Mouse (Mus musculus): ENCODE measurements around the gene Vezf1. TPM values are rescaled to one million over a fixed set of nuclear protein-coding genes. Genes with fewer than 3 reads are reported as not detected.

Gene Vezf1
- total and polyA plus RNA-seq, 3 experiments, result 7.4 to 11.4 (median 9.8) TPM

DNA sequence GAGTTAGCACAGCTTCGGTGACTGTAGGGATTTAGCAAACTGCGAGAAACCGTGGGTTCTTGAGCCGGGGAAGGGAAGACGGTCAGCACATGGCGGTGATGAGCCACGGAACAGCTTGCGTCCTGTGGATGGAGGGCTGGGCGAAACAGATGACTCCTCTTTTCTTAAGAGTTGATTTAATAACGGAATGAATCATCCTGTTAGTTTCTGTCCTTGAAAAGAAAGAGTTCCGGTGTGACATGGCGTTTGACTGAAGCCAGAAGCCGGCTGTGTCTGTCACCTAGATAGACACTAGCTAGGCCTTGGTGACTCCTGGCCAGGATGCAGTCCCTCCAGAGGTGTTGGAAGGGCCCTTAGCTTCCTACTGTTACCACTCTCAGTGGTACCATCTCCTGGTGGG is 44.0 kb downstream of the Vezf1 start:
- DNase-seq (ENCODE audit: extremely low read depth), result no peak
- no peak overlapping the region for H3K9ac ChIP-seq (ENCODE audit: insufficient read depth, low read depth)
- no peaks in the 10 kb centered on the region for H3K79me2 ChIP-seq (replicated peaks; ENCODE audit: control insufficient read depth, extremely low read depth, insufficient read depth, poor library complexity, severe bottlenecking)
- H3K4me3 ChIP-seq (replicated peaks in 1 of 3; ENCODE audit: low read depth in 2 of 3, low read length in 2 of 3, poor library complexity in 1 of 3), result no peak overlapping the region
- in situ Hi-C loops (cut with MboI; ENCODE audit: low pct_ligation_motif_present, low pct_unique_long_range_greater_than_20kb, low sequenced_read_pairs) (loop anchor here (5.0 kb wide), 1 partner anchor 35 kb away; no protein-coding TSS in a partner anchor), dilution Hi-C loops (cut with MboI; ENCODE audit: extremely low pct_ligation_motif_present, extremely low pct_unique_long_range_greater_than_20kb, low sequenced_read_pairs) (no loop called here)
- H3K27ac ChIP-seq (ENCODE audit: insufficient read depth, low read depth), result no peak overlapping the region
- peaks cover 17% of the 10 kb centered on the region for H3K27me3 ChIP-seq (replicated peaks)
- no peaks in the 10 kb centered on the region for H3K9me3 ChIP-seq (replicated peaks; ENCODE audit: low read length)
- peaks cover 31 to 85% of the 10 kb centered on the region in 2 experiments for H3K4me1 ChIP-seq (ENCODE audit: control insufficient read depth in 1 of 2, insufficient read depth in 2 of 2)
- no peak overlapping the region for H3K4me2 ChIP-seq (ENCODE audit: insufficient read depth, low read depth, poor library complexity, severe bottlenecking)
- TF ChIP-seq ZNF384 (IDR thresholded peaks at IDR 0.05; ENCODE audit: low read depth, low read length) (no peak), MYC (IDR thresholded peaks at IDR 0.05; ENCODE audit: low read depth, low read length) (no peak), NRF1 (IDR thresholded peaks at IDR 0.05; ENCODE audit: low read depth, low read length) (no peak), POLR2AphosphoS2 (IDR thresholded peaks at IDR 0.05; ENCODE audit: low read depth, low read length) (no peak), CHD2 (IDR thresholded peaks at IDR 0.05; ENCODE audit: low read length) (no peak), MAZ (IDR thresholded peaks at IDR 0.05; ENCODE audit: low read depth, low read length) (no peak), TCF12 (IDR thresholded peaks at IDR 0.05; ENCODE audit: low read depth, low read length) (no peak)
- H3K36me3 ChIP-seq (replicated peaks in 1 of 2; ENCODE audit: control insufficient read depth in 1 of 2, insufficient read depth in 1 of 2, low read length in 1 of 2), result no peaks in the 10 kb centered on the region

DNA sequence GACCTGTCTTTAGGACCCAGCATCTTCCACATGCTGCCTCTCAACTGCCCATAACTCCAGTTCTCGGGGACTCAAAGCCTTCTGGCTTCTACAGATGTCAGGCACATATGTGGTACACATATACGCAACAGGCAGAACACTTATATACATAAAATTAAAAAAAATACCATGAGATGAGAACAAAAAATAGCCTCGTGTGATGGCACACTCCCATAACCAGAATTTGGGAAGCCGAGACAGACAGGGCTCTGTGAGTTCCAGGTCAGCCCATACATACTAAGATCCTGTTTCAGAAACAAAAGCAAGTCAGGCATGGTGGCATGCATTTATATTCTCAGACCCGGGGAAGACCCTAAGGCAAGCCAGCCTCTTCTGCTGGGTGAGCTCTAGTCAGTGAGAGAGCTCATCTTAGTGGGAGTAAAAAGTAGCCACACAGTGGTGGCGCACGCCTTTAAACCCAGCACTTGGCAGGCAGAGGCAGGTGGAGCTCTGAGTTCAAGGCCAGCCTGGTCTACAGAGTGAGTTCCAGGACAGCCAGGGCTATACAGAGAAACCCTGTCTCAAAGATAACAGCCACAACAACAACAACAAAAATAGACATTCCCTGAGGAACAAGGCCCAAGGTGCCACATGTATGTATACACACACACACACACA is 44.7 kb downstream of the Vezf1 start:
- dilution Hi-C loops (cut with MboI; ENCODE audit: extremely low pct_ligation_motif_present, extremely low pct_unique_long_range_greater_than_20kb, low sequenced_read_pairs) (no loop called here), in situ Hi-C loops (cut with MboI; ENCODE audit: low pct_ligation_motif_present, low pct_unique_long_range_greater_than_20kb, low sequenced_read_pairs) (loop anchor here (5.0 kb wide), 1 partner anchor 36 kb away; no protein-coding TSS in a partner anchor)
- no peaks in the 10 kb centered on the region for H3K9me3 ChIP-seq (replicated peaks; ENCODE audit: low read length)
- no peak for TF ChIP-seq SMC3 (IDR thresholded peaks at IDR 0.05; ENCODE audit: low read depth, low read length)
- no peak for TF ChIP-seq ZKSCAN1 (IDR thresholded peaks at IDR 0.05; ENCODE audit: borderline replicate concordance, low read depth, low read length)
- no peak for TF ChIP-seq MXI1 (IDR thresholded peaks at IDR 0.05; ENCODE audit: low read depth, low read length)
- no peak for TF ChIP-seq JUN (IDR thresholded peaks at IDR 0.05; ENCODE audit: insufficient read depth, low read depth, low read length)
- no peak for TF ChIP-seq CTCF (conservative IDR thresholded peaks at IDR 0.05 in 1 of 2, IDR thresholded peaks at IDR 0.05 in 1 of 2; ENCODE audit: low read depth in 2 of 2, low read length in 2 of 2)
- TF ChIP-seq ELF1 (IDR thresholded peaks at IDR 0.05; ENCODE audit: low read depth, low read length), result no peak
- no peak for TF ChIP-seq ETS1 (conservative IDR thresholded peaks at IDR 0.05; ENCODE audit: low read depth, low read length)
- TF ChIP-seq TBP (conservative IDR thresholded peaks at IDR 0.05; ENCODE audit: low read depth, low read length), result no peak
- no peak for TF ChIP-seq ZNF384 (IDR thresholded peaks at IDR 0.05; ENCODE audit: low read depth, low read length)
- no peak for TF ChIP-seq E2F4 (IDR thresholded peaks at IDR 0.05; ENCODE audit: insufficient replicate concordance, low read depth, low read length)
- no peak overlapping the region for H3K9ac ChIP-seq (ENCODE audit: insufficient read depth, low read depth)
- H3K4me2 ChIP-seq (ENCODE audit: insufficient read depth, low read depth, poor library complexity, severe bottlenecking), result no peak overlapping the region
- H3K27ac ChIP-seq (ENCODE audit: insufficient read depth, low read depth), result no peak overlapping the region
- H3K27me3 ChIP-seq (replicated peaks), result peaks cover 21% of the 10 kb centered on the region
- H3K36me3 ChIP-seq (replicated peaks in 1 of 2; ENCODE audit: control insufficient read depth in 1 of 2, insufficient read depth in 1 of 2, low read length in 1 of 2), result no peaks in the 10 kb centered on the region
- no peak overlapping the region for H3K4me3 ChIP-seq (replicated peaks in 1 of 3; ENCODE audit: low read depth in 2 of 3, low read length in 2 of 3, poor library complexity in 1 of 3)
- H3K79me2 ChIP-seq (replicated peaks; ENCODE audit: control insufficient read depth, extremely low read depth, insufficient read depth, poor library complexity, severe bottlenecking), result no peaks in the 10 kb centered on the region
- no peak for DNase-seq (ENCODE audit: extremely low read depth)
- peaks cover 31 to 85% of the 10 kb centered on the region in 2 experiments for H3K4me1 ChIP-seq (ENCODE audit: control insufficient read depth in 1 of 2, insufficient read depth in 2 of 2)
